ENCODE assay signal across 8 mouse cellular contexts in genomic region chr10:121625407-121626185, GRCm38 (mm10). TPM values are rescaled to one million over a fixed set of nuclear protein-coding genes. Genes with fewer than 3 reads are reported as not detected.
A peak's percentile ranks its signal among the peaks of the same experiment; 100 is the strongest.
DNase-seq lines count a peak whose midpoint lies in the region; ATAC-seq and TF ChIP-seq lines count a peak whose summit lies in the region.

No protein-coding gene starts in this region.

- no peaks in the 10 kb centered on the region for H3K27me3 ChIP-seq in heart, embryonic 10.5 days (ENCODE audit: insufficient read depth, poor library complexity, severe bottlenecking)
- no peaks in the 10 kb centered on the region for H3K27me3 ChIP-seq in CH12.LX (replicated peaks)
- H3K27me3 ChIP-seq in limb, embryonic 12.5 days = no peaks in the 10 kb centered on the region
- H3K27me3 ChIP-seq in myocyte (ENCODE audit: control insufficient read depth, insufficient read depth, insufficient read length) = no peaks in the 10 kb centered on the region

- no peak for DNase-seq in heart, embryonic 10.5 days (ENCODE audit: low spot score)
- no peak for DNase-seq in heart, adult 18-20 months
- DNase-seq in CH12.LX (ENCODE audit: extremely low read depth) = peak; percentile 49
- no peak for DNase-seq in left cerebral cortex, postnatal 36 days (ENCODE audit: low spot score in 2 of 2)
- no peak for DNase-seq in cerebellum, adult 11 months

- intact Hi-C loops in left cerebral cortex, postnatal 36 days (cut with DNase I) = loop anchor here (5.0 to 10.0 kb wide), 2 partner anchors 38 to 1449 kb away; partner anchors contain the start of genes Mon2 and Tbk1

- no peak; the same call in 1 of the 2 replicates for ATAC-seq in limb, embryonic 12.5 days (ENCODE audit: insufficient number of reproducible peaks, insufficient read depth, low FRiP score, low TSS enrichment, low read depth)

- H3K4me3 ChIP-seq in heart, embryonic 10.5 days = peak overlapping the region; percentile 88
- H3K4me3 ChIP-seq in CH12.LX (replicated peaks in 1 of 3; ENCODE audit: low read depth in 2 of 3, low read length in 2 of 3, poor library complexity in 1 of 3) = peak overlapping the region; percentile 82 to 93 (median 85)
- H3K4me3 ChIP-seq in embryonic fibroblast, embryonic 13.5 days (ENCODE audit: insufficient read depth, low read length) = peak overlapping the region; percentile 95
- peak overlapping the region; percentile 85 for H3K4me3 ChIP-seq in limb, embryonic 12.5 days (replicated peaks)
- peak overlapping the region; percentile 90 for H3K4me3 ChIP-seq in myocyte

- dilution Hi-C loops in CH12.LX (cut with MboI; ENCODE audit: extremely low pct_ligation_motif_present, extremely low pct_unique_long_range_greater_than_20kb, low sequenced_read_pairs) = no loop called here

- under 1% methylated on average over 41 of the region's 41 CpGs for WGBS in heart, embryonic 10.5 days
- WGBS in limb, embryonic 12.5 days = under 1% methylated on average over 41 of the region's 41 CpGs

- peak overlapping the region; percentile 93 for H3K4me2 ChIP-seq in CH12.LX (ENCODE audit: insufficient read depth, low read depth, poor library complexity, severe bottlenecking)
- H3K4me2 ChIP-seq in limb, embryonic 12.5 days = peak overlapping the region; percentile 61
- peak overlapping the region; percentile 86 for H3K4me2 ChIP-seq in myocyte (ENCODE audit: low read depth)

- peaks cover 19% of the 10 kb centered on the region for H3K36me3 ChIP-seq in heart, embryonic 10.5 days
- H3K36me3 ChIP-seq in CH12.LX (replicated peaks in 1 of 2; ENCODE audit: control insufficient read depth in 1 of 2, insufficient read depth in 1 of 2, low read length in 1 of 2) (peaks cover 13 to 32% of the 10 kb centered on the region in 2 experiments), myocyte (ENCODE audit: control insufficient read depth, insufficient read depth) (peaks cover 14% of the 10 kb centered on the region)
- H3K36me3 ChIP-seq in limb, embryonic 12.5 days = peaks cover 24% of the 10 kb centered on the region

- H3K79me2 ChIP-seq in CH12.LX (replicated peaks; ENCODE audit: control insufficient read depth, extremely low read depth, insufficient read depth, poor library complexity, severe bottlenecking) = peaks cover 47% of the 10 kb centered on the region
- peaks cover 51% of the 10 kb centered on the region for H3K79me2 ChIP-seq in myocyte (ENCODE audit: control insufficient read depth, insufficient read depth)

- peak overlapping the region; percentile 97 for H3K27ac ChIP-seq in heart, embryonic 10.5 days
- peak overlapping the region; percentile 91 for H3K27ac ChIP-seq in CH12.LX (ENCODE audit: insufficient read depth, low read depth)
- H3K27ac ChIP-seq in embryonic fibroblast, embryonic 13.5 days (ENCODE audit: insufficient read depth, low read length) = peak overlapping the region; percentile 89
- H3K27ac ChIP-seq in limb, embryonic 12.5 days = peak overlapping the region; percentile 95

- H3K9ac ChIP-seq in CH12.LX (ENCODE audit: insufficient read depth, low read depth) = peak overlapping the region; percentile 98
- peak overlapping the region; percentile 86 for H3K9ac ChIP-seq in limb, embryonic 12.5 days (replicated peaks)

- H3K9me3 ChIP-seq in heart, embryonic 10.5 days = no peaks in the 10 kb centered on the region
- no peaks in the 10 kb centered on the region for H3K9me3 ChIP-seq in CH12.LX (replicated peaks; ENCODE audit: low read length)
- H3K9me3 ChIP-seq in limb, embryonic 12.5 days = no peaks in the 10 kb centered on the region

- H3K4me1 ChIP-seq in heart, embryonic 10.5 days = peaks cover 13% of the 10 kb centered on the region; the same call in 1 of the 2 replicates
- peaks cover 15 to 36% of the 10 kb centered on the region in 2 experiments for H3K4me1 ChIP-seq in CH12.LX (ENCODE audit: control insufficient read depth in 1 of 2, insufficient read depth in 2 of 2)
- no peaks in the 10 kb centered on the region; the same call in 1 of the 2 replicates for H3K4me1 ChIP-seq in embryonic fibroblast, embryonic 13.5 days (ENCODE audit: control insufficient read depth, insufficient read depth, low read length)
- peaks cover 13% of the 10 kb centered on the region for H3K4me1 ChIP-seq in limb, embryonic 12.5 days (replicated peaks)

- H3ac ChIP-seq in myocyte (ENCODE audit: control insufficient read depth, insufficient read length) = peak overlapping the region; percentile 88

- no peak for TF ChIP-seq RAD21 in CH12.LX (IDR thresholded peaks at IDR 0.05; ENCODE audit: low read depth, low read length)

- TF ChIP-seq POLR2A in CH12.LX (IDR thresholded peaks at IDR 0.05; ENCODE audit: low read depth, low read length) (no peak), myocyte (IDR thresholded peaks at IDR 0.05; ENCODE audit: insufficient read length, low read depth) (peak; percentile 61)
- no peak for TF ChIP-seq POLR2A in embryonic fibroblast, embryonic 13.5 days (IDR thresholded peaks at IDR 0.05; ENCODE audit: low read depth, low read length)

- no peak for TF ChIP-seq CTCF in CH12.LX (conservative IDR thresholded peaks at IDR 0.05 in 1 of 2, IDR thresholded peaks at IDR 0.05 in 1 of 2; ENCODE audit: low read depth in 2 of 2, low read length in 2 of 2)
- no peak for TF ChIP-seq CTCF in embryonic fibroblast, embryonic 13.5 days (IDR thresholded peaks at IDR 0.05; ENCODE audit: borderline replicate concordance, insufficient read depth, low read length)

- in situ Hi-C loops in CH12.LX (cut with MboI; ENCODE audit: low pct_ligation_motif_present, low pct_unique_long_range_greater_than_20kb, low sequenced_read_pairs) = no loop called here

- TF ChIP-seq EP300 in CH12.LX (IDR thresholded peaks at IDR 0.05; ENCODE audit: low read length) = no peak

TF ChIP-seq in CH12.LX, 34 proteins besides CTCF, POLR2A, EP300 and RAD21 (continues in another document):
- TF ChIP-seq ZKSCAN1 (IDR thresholded peaks at IDR 0.05; ENCODE audit: borderline replicate concordance, low read depth, low read length) = no peak
- no peak for TF ChIP-seq MEF2A (IDR thresholded peaks at IDR 0.05; ENCODE audit: borderline replicate concordance, low read depth, low read length)
- TF ChIP-seq MAZ (IDR thresholded peaks at IDR 0.05; ENCODE audit: low read depth, low read length) = no peak
- no peak for TF ChIP-seq NELFE (IDR thresholded peaks at IDR 0.05; ENCODE audit: low read depth, low read length)
- no peak for TF ChIP-seq IRF4 (IDR thresholded peaks at IDR 0.05; ENCODE audit: low read depth, low read length)
- no peak for TF ChIP-seq HCFC1 (IDR thresholded peaks at IDR 0.05; ENCODE audit: low read depth, low read length)
- no peak for TF ChIP-seq JUN (IDR thresholded peaks at IDR 0.05; ENCODE audit: insufficient read depth, low read depth, low read length)
- no peak for TF ChIP-seq JUND (conservative IDR thresholded peaks at IDR 0.05; ENCODE audit: low read depth, low read length)
- TF ChIP-seq NRF1 (IDR thresholded peaks at IDR 0.05; ENCODE audit: low read depth, low read length) = no peak

TF ChIP-seq in myocyte, 11 proteins besides CTCF, POLR2A, EP300 and RAD21 (continues in another document):
- TF ChIP-seq POLR2AphosphoS2 (IDR thresholded peaks at IDR 0.05; ENCODE audit: insufficient read length, low read depth) (peak; percentile 65), REST (IDR thresholded peaks at IDR 0.05; ENCODE audit: insufficient read depth, insufficient read length) (no peak), MYOD1 (IDR thresholded peaks at IDR 0.05; ENCODE audit: control insufficient read depth in 1 of 3, insufficient read length in 2 of 3, low read depth in 2 of 3) (no peak), E2F4 (IDR thresholded peaks at IDR 0.05; ENCODE audit: insufficient read depth) (no peak), MAX (IDR thresholded peaks at IDR 0.05; ENCODE audit: low read depth) (peak; percentile 55), CEBPB (IDR thresholded peaks at IDR 0.05; ENCODE audit: insufficient read depth, poor library complexity, severe bottlenecking) (peak; percentile 97), USF1 (IDR thresholded peaks at IDR 0.05; ENCODE audit: low read depth) (no peak), TCF3 (IDR thresholded peaks at IDR 0.05; ENCODE audit: insufficient read length, low read depth) (no peak), SRF (IDR thresholded peaks at IDR 0.05; ENCODE audit: control insufficient read depth, insufficient read length, low read depth) (no peak), TCF12 (IDR thresholded peaks at IDR 0.05; ENCODE audit: insufficient read depth, poor library complexity, severe bottlenecking) (no peak)

RNA-seq across cellular contexts. Expression of gene Xpot, which starts 0.5 kb away (rescaled TPM):
- polyA plus RNA-seq in heart, embryonic 10.5 days (2016; fragmentation: Nextera tagmentation; extraction: Ambion mirVana) = 44.8 and 48.8 TPM in 2 replicates
- 10 to 100 TPM; 22.6 to 28.5 TPM for total RNA-seq in heart, adult 18-20 months (2021)
- total RNA-seq in CH12.LX (2012; rRNA removed) (117 and 151 TPM in 2 replicates), CH12.LX (2014; rRNA removed) (140 and 144 TPM in 2 replicates)
- polyA plus RNA-seq in CH12.LX (2012; ENCODE audit: insufficient read length, low read depth) (101 and 132 TPM in 2 replicates), myocyte (2012; fragmentation: generic; extraction: Trizol) (78.6 TPM)
- 118 and 154 TPM in 2 replicates for polyA plus RNA-seq in embryonic fibroblast, embryonic 13.5 days (2011; ENCODE audit: insufficient read length, low read depth, missing spikeins)
- 59.3 and 65.0 TPM in 2 replicates for polyA plus RNA-seq in limb, embryonic 12.5 days (2016; fragmentation: Nextera tagmentation; extraction: Ambion mirVana)
- total RNA-seq in left cerebral cortex, postnatal 36 days (2021) = 10 to 100 TPM; 69.8 to 70.9 TPM

RNA-seq across cellular contexts. Expression of gene D930020B18Rik, which starts 15.8 kb away (rescaled TPM):
- 0.11 TPM in 1 of 2 replicates, not detected in the other for polyA plus RNA-seq in heart, embryonic 10.5 days (2016; fragmentation: Nextera tagmentation; extraction: Ambion mirVana)
- total RNA-seq in heart, adult 18-20 months (2021) = not detected
- total RNA-seq in CH12.LX (2012; rRNA removed) = not detected in 2 replicates
- not detected in 2 replicates for total RNA-seq in CH12.LX (2014; rRNA removed)
- polyA plus RNA-seq in CH12.LX (2012; ENCODE audit: insufficient read length, low read depth) = not detected in 2 replicates
- polyA plus RNA-seq in embryonic fibroblast, embryonic 13.5 days (2011; ENCODE audit: insufficient read length, low read depth, missing spikeins) = not detected in 2 replicates
- 1.8 and 2.0 TPM in 2 replicates for polyA plus RNA-seq in limb, embryonic 12.5 days (2016; fragmentation: Nextera tagmentation; extraction: Ambion mirVana)
- polyA plus RNA-seq in myocyte (2012; fragmentation: generic; extraction: Trizol) = not detected
- under 1 TPM; 0.27 to 0.47 TPM for total RNA-seq in left cerebral cortex, postnatal 36 days (2021)

RNA-seq across cellular contexts. Expression of gene Tbk1, which starts 39.0 kb away (rescaled TPM):
- polyA plus RNA-seq in heart, embryonic 10.5 days (2016; fragmentation: Nextera tagmentation; extraction: Ambion mirVana) = 28.1 and 31.4 TPM in 2 replicates
- total RNA-seq in heart, adult 18-20 months (2021) = 10 to 100 TPM; 18.4 to 21.3 TPM
- total RNA-seq in CH12.LX (2012; rRNA removed) = 29.5 and 32.4 TPM in 2 replicates
- total RNA-seq in CH12.LX (2014; rRNA removed) = 46.0 and 49.5 TPM in 2 replicates
- polyA plus RNA-seq in CH12.LX (2012; ENCODE audit: insufficient read length, low read depth) = 44.0 and 45.6 TPM in 2 replicates
- 35.3 and 39.0 TPM in 2 replicates for polyA plus RNA-seq in embryonic fibroblast, embryonic 13.5 days (2011; ENCODE audit: insufficient read length, low read depth, missing spikeins)
- 33.7 and 34.4 TPM in 2 replicates for polyA plus RNA-seq in limb, embryonic 12.5 days (2016; fragmentation: Nextera tagmentation; extraction: Ambion mirVana)
- polyA plus RNA-seq in myocyte (2012; fragmentation: generic; extraction: Trizol) = 9.0 TPM
- 10 to 100 TPM; 43.9 to 48.7 TPM for total RNA-seq in left cerebral cortex, postnatal 36 days (2021)
